Mouse (Mus musculus) layer of hippocampus, postnatal 36 days (tissue): ENCODE data around the gene Sik3. TPM values are rescaled to one million over a fixed set of nuclear protein-coding genes. Genes with fewer than 3 reads are reported as not detected.

Source experiments
- DNase-seq, 2 experiments: peaks; one replicate each; pipeline ENCODE4 v3.0.0; 2022
- total RNA-seq, 2 experiments: library from RNA; stranded (reverse); gene quantifications; 2 replicates each; pipeline ENCODE4 v1.2.3; 2021

Sik3 gene
- total RNA-seq, 2 experiments from 2014 or later, result 129 to 141 TPM

DNA sequence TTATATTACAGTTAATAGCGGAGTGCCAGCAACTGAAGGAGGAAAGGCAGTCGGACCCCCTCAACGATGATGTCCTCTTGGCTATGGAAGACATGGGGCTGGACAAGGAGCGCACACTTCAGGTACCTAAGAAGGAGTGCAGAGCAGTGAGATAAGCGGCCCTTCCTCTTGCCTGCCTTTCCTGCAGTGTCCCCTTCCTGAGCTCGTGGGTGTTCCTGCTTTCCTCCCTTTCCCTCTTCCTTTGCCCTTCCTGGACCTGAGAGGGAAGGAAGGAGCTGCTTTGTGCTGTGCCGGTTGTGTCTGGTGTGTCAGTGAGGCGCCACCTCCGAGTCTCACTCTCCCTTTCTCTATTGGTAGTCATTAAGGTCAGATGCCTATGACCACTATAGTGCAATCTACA lies 182.2 kb downstream of the Sik3 start:
- no peak for DNase-seq

DNA sequence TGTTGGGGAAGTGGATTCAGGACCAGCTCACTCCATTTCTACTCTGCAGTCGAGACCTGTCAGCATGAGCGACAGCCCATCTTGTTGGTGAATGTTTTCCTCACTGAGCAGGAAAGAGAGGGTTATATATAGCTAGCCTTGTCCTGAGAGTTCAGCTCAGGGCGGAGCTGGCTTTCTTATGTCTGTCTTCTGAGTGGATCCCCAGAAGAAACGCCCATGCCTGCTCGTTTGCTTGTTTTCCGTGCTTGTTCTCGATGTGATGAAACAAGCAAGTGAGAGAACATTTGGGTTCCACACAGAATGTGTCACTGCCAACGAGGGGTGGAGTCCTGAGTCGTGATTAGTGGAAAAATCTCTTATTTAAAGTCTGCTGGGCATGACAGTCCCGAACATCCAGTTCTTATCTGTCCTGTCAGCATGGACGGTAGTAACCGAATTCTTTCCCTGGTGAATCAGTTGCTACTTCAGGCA lies 184.1 kb downstream of the Sik3 start:
- peak in 1 of 2 experiments; percentile 32 for DNase-seq

DNA sequence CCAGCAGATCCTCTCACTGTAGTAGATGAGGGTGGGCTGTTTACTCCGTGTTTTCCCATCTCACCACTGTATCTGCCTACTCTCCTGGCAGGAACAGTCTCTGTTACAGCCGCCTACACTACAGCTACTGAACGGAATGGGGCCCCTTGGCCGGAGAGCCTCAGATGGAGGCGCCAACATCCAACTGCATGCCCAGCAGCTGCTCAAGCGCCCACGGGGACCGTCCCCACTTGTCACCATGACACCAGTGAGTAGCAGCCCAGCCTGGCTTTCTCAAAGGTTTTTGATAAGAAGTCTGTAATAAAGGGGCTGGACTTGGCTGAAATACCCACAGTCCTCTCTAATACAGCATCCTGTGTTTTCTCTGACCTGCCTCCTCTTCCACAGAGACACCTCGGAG lies 185.8 kb downstream of the Sik3 start:
- peak; percentile 42 to 55 for DNase-seq

DNA sequence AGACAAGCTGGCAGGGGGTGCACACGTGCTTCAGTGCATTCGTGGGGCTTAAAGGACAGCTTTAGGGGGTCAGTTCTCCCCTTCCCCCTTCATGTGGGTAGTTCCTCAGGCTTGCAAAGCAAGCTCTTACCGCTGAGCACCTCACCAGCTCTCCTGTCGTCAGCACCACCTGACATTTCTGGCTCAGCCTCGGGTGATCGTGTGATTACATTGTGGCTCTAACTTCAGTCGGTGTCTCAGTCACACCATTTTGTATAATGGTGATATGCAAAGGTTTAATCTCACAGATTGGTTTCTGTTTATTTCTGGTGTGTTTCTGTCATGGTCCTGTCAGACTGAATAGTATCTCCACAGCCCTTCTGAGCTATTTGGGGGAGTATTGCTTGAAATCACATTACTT lies 186.3 kb downstream of the Sik3 start:
- no peak for DNase-seq

DNA sequence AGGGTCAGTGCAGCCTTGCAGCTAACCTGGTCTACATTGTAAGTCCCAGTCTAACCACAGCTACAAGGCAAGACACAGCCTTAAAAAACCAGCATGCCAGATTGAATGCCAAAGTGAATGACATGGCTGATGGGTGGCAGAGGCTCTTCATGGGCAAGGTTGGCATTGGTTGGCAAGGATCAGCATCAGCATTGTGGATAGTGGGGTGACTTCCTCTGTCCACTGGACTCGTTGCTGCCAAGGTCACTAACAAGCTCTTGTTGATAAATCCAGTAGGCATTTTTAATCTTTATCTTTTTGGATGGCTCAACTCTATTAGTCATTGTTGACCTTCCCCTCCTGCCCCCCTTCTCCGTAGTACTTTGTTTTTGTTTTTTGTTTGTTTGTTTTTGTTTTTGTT lies 187.0 kb downstream of the Sik3 start:
- DNase-seq, result no peak

DNA sequence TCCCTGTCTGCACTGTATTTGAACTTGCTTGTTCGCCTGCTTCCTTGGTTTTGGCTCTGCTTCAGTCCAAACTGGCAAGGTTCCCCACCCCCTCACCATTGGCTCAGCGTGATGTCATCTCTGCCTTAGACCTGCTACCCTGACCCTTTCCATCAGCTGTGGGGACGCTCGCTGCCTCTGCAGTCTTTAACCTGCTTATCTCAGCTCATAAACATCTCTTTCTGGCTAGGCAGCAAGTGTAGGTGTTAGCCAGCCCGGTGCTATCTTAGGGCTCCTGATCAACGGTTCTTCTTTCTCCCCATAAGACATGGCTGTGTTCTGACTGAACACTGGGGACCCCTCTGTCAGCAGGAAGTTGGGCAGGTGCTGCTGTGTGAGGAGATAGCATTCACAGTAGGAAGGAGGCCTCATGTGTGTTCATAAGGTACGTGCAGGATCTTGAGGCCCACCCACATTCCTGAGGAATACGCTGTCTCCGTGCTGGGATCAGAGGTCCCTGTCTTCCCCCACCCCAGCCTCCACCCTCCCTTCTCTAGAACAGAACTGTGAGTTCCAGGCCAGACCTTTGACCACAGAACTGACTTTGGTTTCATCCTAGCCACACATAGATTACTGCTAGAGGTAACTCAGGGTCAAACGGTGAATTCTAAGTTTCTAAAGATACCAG lies 194.3 kb downstream of the Sik3 start:
- DNase-seq, result no peak

DNA sequence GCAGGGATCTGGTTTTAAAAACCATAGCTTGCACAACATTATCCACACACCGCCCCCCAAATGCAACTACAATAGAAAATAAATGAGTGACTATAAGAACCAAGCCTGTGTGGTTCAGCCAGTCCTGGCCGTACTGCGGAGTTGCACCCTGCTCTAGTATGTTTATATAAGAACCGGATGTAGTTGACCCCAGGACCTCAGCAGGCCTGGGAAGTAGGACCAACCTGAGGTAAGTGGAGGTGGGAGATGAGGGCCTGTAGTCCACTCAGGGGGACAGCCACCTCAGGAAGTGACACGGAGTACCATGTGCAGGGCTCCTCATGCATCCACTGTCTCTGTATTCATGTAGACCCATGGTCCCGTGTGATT lies 194.9 kb downstream of the Sik3 start:
- no peak for DNase-seq

DNA sequence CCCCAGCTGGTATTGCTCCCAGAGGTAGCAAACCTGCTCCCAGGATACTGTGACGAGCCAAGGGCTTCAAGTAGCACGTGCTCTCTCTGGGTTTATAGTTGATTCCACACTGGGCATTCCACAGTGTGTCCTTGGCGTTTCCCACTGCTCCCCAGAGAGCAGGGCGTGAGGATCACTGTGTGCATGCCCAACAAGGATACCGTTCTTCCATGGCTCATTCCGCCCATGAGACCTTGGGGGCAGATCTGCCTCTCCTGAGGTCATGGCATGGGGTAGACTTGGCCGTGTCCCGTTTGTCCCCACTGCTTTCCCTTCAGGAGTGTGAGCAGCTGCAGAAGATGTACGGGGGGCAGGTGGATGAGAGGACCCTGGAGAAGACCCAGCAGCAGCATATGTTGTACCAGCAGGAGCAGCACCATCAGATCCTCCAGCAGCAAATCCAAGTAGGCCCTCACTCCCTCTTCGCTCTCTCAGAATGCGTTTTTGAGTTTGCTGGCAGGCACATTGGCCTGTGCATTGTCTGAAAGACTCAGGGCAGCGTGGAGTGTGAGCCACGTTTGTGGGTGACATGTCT lies 195.9 kb downstream of the Sik3 start:
- DNase-seq, result no peak

DNA sequence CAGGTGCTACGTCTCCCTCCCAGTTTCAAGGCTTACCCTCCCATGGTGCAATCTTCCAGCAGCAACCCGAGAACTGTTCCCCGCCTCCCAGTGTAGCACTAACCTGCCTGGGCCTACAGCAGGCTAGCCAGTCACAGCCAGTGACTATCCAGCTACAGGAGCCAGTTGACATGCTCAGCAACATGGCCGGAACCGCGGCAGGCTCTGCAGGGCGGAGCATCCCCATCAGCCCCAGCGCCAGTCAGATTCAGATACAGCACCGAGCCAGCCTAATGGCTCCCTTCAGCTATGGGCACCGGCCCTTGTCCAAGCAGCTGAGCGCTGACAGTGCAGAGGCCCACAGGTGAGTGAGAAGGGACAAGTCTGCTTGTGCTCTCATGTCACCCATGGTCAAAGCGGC lies 197.9 kb downstream of the Sik3 start:
- no peak for DNase-seq

DNA sequence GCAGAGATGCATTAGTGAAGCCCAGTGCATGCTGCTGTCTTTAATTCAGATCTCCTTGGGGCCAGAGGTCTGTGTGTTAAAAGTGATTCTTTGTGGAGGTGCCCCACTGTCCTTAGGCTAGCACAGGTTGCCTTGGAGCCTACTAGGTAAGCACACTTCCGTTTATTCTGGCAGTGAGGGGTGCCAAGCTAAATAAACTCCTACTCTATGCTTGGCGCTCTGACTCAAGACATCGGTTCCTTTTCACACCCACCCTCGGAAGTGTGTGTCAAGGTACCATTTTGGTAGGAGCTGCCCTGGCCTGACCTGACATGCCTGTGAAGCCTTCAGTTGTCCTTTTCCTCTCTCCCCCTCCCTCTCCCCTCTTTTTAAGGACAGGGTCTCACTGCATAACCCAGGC lies 201.7 kb downstream of the Sik3 start:
- DNase-seq, result no peak

DNA sequence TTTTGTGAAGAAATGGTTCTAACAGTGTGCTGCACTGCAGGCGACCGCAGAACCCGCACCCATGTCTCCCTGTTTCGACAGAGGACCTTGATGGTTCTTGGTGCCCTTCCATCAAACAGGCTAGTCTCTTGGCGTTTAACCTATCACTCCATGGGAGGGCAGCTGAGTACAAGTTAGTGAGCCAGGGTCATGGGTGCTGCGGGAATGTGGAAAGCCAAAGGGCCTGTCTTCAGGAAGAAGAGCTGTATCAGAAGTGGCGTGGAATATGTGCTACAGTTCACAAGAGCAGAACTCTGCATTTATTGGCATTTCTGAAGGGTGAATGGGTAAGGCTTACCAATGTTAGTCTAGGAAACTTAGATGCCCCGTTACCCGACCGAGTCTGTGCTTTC lies 202.3 kb downstream of the Sik3 start:
- no peak for DNase-seq

DNA sequence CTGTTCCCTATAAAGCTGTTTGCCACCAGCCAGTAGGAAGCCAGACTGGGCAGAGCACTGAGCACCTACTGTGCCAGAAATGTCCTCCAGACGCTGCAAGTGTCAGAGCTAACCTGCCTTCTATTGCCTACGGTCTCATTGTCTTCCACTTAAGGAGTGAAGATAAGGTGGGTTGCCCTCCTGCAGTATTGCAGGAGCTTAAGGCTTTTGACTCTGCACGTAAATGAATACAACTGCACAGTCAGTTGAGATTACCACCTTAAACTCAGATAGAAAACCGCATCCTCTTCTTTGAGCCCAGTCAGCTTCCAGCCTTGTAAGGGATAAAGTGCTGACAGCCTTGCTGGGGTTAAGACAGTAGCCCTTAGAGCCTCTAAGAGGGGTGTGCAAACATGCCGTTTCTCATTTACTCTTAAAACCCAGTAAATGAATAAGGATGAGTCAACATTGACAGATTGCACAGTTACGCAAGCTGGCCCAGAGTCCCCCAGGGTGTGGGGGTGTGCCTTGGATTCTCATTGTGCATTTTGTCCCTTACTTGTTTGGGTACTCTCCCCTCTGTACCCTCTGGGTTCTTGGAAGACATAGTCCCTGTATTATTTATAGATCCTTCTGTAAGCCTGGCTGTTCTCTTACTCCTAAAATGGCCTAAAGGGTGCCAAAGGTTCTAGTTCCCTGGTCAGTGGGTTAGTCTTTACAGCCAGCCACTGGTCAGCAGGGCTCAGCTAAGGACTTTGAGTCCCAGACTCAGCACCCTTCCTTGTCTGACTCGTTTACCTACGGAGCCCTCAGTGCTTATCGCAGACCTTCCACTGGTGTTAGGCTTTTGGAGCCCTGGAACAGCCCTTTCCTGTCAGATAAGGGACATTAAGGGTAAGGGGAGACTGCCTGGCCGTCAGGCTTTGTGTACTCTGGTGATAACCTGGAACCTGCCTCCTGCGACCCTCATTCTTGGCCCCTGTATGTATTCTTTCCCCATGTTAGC lies 203.0 kb downstream of the Sik3 start:
- DNase-seq, result peak; percentile 56 to 60

DNA sequence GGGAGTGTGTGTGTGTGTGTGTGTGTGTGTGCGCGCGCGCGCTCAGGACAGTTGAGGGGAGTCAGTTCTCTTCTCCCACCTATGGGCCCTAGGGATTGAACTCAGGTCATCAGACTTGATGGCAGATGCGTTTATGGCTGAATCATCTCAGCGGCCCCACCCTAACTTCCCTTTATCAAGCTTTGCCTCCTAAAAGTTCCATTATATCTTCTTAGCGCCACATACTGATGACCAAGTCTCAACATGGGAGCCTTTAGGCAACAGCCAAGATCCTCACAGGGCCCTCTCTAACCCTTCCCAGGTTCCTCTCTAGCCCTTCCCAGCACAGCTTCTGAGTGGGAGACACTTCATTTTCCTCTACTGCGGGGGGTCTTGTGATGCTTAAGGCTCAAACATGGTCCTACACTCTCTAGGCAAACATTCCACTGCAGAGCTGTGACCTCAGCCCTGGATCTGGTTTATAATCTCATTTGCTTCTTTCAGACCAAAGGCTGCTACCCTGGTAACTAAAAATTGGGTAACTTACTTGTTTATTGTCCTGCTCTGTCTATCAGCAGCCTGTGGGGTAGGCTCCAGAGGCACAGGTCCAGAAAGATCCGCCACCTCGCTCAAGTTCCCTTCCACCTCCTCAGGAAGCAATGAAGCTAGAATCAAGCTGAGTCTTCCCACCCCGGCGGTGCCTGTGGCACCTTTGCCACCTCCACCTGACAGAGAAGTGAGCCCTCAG lies 204.3 kb downstream of the Sik3 start:
- DNase-seq, result no peak

DNA sequence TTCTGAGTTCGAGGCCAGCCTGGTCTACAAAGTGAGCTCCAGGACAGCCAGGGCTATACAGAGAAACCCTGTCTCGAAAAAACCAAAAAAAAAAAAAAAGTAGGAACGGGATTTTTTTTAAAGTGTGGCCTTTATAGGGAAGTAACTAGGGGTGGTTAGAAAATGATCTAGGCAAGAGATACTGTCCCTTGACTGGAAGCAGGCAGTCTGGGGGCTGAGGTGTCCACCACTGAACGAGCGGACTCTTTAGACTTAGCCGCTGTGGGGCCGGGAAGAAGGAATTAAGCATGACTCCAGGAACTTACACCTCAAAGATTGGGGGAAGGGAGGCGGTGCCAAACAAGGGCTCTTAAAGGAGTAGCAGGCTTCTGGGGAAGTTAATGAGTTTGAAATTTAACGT lies 205.6 kb downstream of the Sik3 start:
- DNase-seq, result no peak

DNA sequence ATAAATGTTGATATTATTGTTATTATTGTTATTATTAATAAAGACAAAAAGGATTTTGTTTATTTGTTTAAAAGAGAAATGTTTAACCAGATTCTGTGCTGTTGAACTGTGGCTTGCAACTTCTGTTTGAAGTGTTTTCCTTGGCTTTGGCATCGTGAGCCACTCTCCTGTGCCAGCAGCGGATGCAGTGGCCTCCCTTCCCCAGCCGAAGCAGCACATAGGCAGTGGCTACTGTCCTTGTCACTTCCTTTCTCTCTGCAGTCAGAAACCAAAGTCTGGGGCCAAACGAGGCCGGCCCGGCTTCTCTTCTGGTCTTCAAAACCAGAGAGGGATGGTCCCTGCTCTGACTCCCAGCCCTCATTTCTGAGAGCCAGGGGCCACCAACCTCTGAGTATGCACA lies 210.5 kb downstream of the Sik3 start:
- DNase-seq, result no peak

DNA sequence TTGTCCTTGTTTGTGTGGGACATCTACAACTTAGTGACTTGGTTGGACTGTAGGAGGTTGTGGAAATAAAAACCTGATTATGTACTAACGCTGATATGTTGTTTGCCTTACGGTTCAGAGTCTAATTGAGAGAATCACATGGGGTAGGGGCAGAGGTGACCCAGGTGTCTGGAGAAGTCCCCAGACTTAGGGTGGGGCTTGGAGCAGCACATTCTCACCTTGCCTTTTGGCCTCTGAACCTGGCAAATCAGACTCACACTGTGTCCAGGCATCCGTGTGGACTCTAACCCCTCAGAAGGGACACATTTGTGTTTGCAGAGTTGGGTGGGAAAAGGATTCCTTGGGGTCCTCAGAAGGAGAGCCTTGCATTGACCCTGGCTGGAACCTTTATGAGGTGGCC lies 211.5 kb downstream of the Sik3 start:
- no peak for DNase-seq

DNA sequence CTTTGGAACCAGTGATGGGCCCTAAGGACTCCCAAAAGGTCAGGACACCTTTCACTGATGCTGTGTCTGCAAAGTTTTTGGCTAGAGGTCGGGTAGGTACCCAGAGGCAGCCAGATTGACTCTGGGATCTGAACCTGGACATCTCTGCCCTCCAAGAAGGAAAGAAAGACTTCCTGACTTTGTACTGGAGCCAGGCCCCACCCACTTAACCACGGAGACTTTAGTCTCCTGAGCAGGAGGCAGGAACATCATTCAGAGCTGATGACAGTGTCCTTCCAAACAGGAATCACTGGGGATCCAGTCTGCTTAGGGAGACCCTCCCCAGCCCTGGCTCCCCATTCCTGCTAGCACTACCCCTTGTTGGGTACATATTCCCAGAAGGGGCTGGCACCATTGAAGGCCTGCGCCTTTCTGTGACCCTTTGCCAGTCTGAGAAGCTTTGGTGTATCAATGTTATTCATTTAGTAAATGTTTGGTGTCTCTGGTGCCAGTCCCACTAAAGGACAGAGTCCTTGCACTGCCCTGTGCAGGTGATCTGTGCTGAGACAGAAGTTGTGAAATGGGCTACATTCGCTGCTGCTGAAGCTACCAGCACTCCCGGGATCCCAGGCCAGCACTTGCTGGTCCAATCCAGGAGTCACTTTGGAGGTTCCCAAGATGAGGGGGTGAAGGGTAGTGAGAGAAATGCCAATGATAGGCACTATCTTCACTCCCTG lies 212.5 kb downstream of the Sik3 start:
- DNase-seq, result no peak

DNA sequence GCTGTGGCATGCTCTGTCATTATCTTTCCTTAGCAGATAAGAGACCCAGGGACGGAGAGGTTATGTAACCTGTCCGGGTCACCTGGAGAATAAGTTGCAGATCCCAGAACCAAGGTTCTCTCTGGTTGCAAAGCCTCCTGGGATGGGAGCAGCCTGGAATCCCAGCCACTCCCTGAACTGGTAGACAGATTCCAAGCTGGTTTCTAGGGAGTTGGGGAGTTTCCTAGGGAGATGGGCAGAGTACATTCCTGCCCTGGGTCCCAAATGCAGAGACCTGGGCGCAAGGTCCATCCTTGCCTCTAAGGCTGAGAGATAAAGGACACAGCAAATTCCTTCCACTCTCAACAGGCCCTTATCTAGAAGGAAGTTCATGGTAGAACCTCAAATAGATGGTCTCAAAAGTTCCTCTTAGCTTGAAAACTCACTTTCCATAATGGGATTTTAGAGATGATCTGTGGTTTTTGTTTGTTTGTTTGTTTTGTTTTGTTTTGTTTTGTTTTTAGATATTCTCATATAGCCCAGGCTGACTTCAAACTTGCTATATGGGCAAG lies 214.5 kb downstream of the Sik3 start:
- no peak for DNase-seq

DNA sequence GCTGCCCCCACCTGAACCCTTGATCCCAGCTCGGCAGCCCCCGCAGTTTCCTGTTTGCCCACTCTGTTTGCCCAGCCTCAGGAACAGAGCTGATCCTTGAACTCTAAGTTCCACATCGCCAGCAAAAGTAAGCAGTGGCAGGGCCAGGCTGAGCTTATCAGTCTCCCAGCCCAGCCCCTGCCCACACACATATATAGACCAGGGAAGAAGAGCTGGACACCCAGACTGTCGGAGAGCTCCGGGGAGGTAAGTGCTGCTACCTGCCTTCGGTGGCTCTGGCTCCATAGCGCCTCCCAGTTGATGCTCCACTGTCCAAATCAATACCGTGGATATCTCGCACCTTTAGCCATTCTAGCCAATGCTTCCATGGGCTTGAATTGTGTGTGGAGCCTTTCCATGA lies 215.9 kb downstream of the Sik3 start, which contains the start of gene Apoa1:
Gene Apoa1, plus strand, starts transcription at position 90 of the 400 bp plus-strand sequence.
- no peak for DNase-seq

DNA sequence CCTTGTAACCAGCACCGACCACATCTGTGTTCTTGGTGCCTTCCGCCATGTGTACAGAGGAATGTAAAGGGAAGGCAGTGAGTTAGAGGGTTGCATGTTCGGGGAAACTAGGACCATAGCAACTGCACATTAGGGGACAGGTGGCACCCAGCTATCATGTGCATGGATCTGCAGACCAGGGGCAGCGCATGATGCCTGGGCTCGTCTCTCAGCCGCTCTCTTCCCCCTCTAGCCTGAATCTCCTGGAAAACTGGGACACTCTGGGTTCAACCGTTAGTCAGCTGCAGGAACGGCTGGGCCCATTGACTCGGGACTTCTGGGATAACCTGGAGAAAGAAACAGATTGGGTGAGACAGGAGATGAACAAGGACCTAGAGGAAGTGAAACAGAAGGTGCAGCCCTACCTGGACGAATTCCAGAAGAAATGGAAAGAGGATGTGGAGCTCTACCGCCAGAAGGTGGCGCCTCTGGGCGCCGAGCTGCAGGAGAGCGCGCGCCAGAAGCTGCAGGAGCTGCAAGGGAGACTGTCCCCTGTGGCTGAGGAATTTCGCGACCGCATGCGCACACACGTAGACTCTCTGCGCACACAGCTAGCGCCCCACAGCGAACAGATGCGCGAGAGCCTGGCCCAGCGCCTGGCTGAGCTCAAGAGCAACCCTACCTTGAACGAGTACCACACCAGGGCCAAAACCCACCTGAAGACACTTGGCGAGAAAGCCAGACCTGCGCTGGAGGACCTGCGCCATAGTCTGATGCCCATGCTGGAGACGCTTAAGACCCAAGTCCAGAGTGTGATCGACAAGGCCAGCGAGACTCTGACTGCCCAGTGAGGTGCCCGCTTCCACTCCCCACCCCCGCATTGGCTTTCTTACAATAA lies 217.2 kb downstream of the Sik3 start:
- peak; percentile 79 to 81 for DNase-seq
